Mouse (Mus musculus) lung, adult 2 months (tissue): ENCODE data around the gene Tas2r138.

Experiments used
- CTCF ChIP-seq: fragments of 200-500 bp; IDR thresholded peaks from 2 replicates; pipeline ENCODE4 v1.5.1; 2011; ENCODE audit warnings: mild to moderate bottlenecking, low read length, control low read depth; ENCODE audit not compliant: insufficient read depth
- POLR2A ChIP-seq: fragments of 200-500 bp; IDR thresholded peaks from 2 replicates; pipeline ENCODE4 v1.6.1; 2011; ENCODE audit warnings: low read depth, mild to moderate bottlenecking, control low read depth, low read length, borderline replicate concordance; ENCODE audit errors: extremely low read depth

- TF ChIP-seq CTCF (no peak), POLR2A (no peak)
Measured at GRCm38 (mm10) chr6:40610244-40610643, 2.9 kb downstream of the Tas2r138 start.
